8 mouse cellular contexts compared by ENCODE assay signal in the genomic region with DNA sequence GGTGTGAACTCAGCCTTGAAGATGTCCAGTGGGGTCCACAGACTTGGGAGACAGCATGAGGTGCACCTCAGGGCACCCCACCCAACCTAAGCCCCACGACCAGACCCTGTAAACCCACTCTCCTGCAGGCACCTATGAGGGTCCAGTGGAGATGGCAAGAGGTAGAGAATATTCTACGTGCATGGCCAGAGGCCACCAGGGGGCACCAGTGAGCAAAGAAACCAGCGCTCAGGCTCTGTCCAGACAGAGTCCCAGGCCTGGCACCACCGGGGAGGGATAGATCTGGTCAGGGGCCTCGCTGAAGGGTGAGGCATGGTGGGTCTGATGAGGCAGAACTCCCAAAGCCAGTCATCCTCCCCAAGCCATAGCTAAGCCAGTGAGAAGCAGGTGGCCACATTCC. TPM values are rescaled to one million over a fixed set of nuclear protein-coding genes. Genes with fewer than 3 reads are reported as not detected.
DNase-seq lines count a peak whose midpoint lies in the region; ATAC-seq and TF ChIP-seq lines count a peak whose summit lies in the region.

No protein-coding gene starts in this region.

- ATAC-seq in intestine, embryonic 15.5 days, result peak; percentile 54
- ATAC-seq in limb, embryonic 14.5 days (ENCODE audit: low FRiP score, low read depth), result peak; percentile 53; the same call in 1 of the 2 replicates
- ATAC-seq in midbrain, embryonic 16.5 days, result peak; percentile 50

- no peak overlapping the region for H3K27ac ChIP-seq in gastrocnemius, adult 2 months
- H3K27ac ChIP-seq in intestine, embryonic 15.5 days, result no peak overlapping the region
- H3K27ac ChIP-seq in limb, embryonic 14.5 days (replicated peaks; ENCODE audit: low read depth, low read length), result no peak overlapping the region
- H3K27ac ChIP-seq in midbrain, embryonic 16.5 days (ENCODE audit: low read length), result no peak overlapping the region

- H3K9ac ChIP-seq in intestine, embryonic 15.5 days, result no peak overlapping the region
- H3K9ac ChIP-seq in limb, embryonic 14.5 days (ENCODE audit: low read depth, low read length, severe bottlenecking), result no peak overlapping the region
- H3K9ac ChIP-seq in midbrain, embryonic 16.5 days (ENCODE audit: low read depth, low read length), result no peak overlapping the region

- peaks cover 14% of the 10 kb centered on the region for H3K4me1 ChIP-seq in intestine, embryonic 15.5 days (replicated peaks)
- peaks cover 7% of the 10 kb centered on the region for H3K4me1 ChIP-seq in limb, embryonic 14.5 days (ENCODE audit: control insufficient read depth, insufficient read depth, low read length)
- H3K4me1 ChIP-seq in midbrain, embryonic 16.5 days (ENCODE audit: control insufficient read depth, insufficient read depth, low read length), result 0 out of 2 replicates have a peak, but pooled peaks cover 2% of the 10 kb centered on the region

- peaks cover 19% of the 10 kb centered on the region for H3K36me3 ChIP-seq in intestine, embryonic 15.5 days
- H3K36me3 ChIP-seq in limb, embryonic 14.5 days (ENCODE audit: control insufficient read depth, insufficient read depth, low read length), result peaks cover 50% of the 10 kb centered on the region
- H3K36me3 ChIP-seq in midbrain, embryonic 16.5 days (ENCODE audit: control insufficient read depth, insufficient read depth, low read length), result peaks cover 9% of the 10 kb centered on the region

- H3K4me2 ChIP-seq in intestine, embryonic 15.5 days (replicated peaks), result no peak overlapping the region
- H3K4me2 ChIP-seq in limb, embryonic 14.5 days (replicated peaks; ENCODE audit: low read depth, low read length, severe bottlenecking), result no peak overlapping the region
- H3K4me2 ChIP-seq in midbrain, embryonic 16.5 days (ENCODE audit: low read length), result no peak overlapping the region

- peak; percentile 79 for DNase-seq in kidney, adult 18-20 months
- no peak for DNase-seq in kidney, adult 11 months
- peak; percentile 85 to 89 for DNase-seq in cerebellum, postnatal 36 days
- DNase-seq in gastrocnemius, adult 2 months, result peak; percentile 85
- DNase-seq in limb, embryonic 14.5 days (ENCODE audit: low spot score), result peak; percentile 77
- peak; percentile 19 to 42 for DNase-seq in spleen, postnatal 36 days (ENCODE audit: low spot score in 2 of 2)

- TF ChIP-seq CTCF in gastrocnemius, adult 2 months (IDR thresholded peaks at IDR 0.05), result peak; percentile 91

- 14% methylated on average over 5 of the region's 5 CpGs for WGBS in intestine, embryonic 15.5 days
- WGBS in limb, embryonic 14.5 days, result 7% methylated on average over 5 of the region's 5 CpGs
- 6% methylated on average over 5 of the region's 5 CpGs for whole genome bisulfite sequencing in midbrain, embryonic 16.5 days

- no peaks in the 10 kb centered on the region for H3K9me3 ChIP-seq in intestine, embryonic 15.5 days
- no peaks in the 10 kb centered on the region for H3K9me3 ChIP-seq in limb, embryonic 14.5 days (ENCODE audit: control insufficient read depth, low read length)
- no peaks in the 10 kb centered on the region for H3K9me3 ChIP-seq in midbrain, embryonic 16.5 days (replicated peaks; ENCODE audit: control insufficient read depth, low read length, poor library complexity, severe bottlenecking)

- H3K4me3 ChIP-seq in gastrocnemius, adult 2 months, result no peak overlapping the region
- H3K4me3 ChIP-seq in intestine, embryonic 15.5 days (replicated peaks), result no peak overlapping the region
- H3K4me3 ChIP-seq in limb, embryonic 14.5 days (replicated peaks; ENCODE audit: low read length), result no peak overlapping the region
- H3K4me3 ChIP-seq in midbrain, embryonic 16.5 days (ENCODE audit: low read depth, low read length), result no peak overlapping the region

- no peak for TF ChIP-seq POLR2A in limb, embryonic 14.5 days (IDR thresholded peaks at IDR 0.05; ENCODE audit: borderline replicate concordance, extremely low read depth, insufficient read depth, insufficient read length)

- H3K27me3 ChIP-seq in intestine, embryonic 15.5 days (replicated peaks), result no peaks in the 10 kb centered on the region
- H3K27me3 ChIP-seq in limb, embryonic 14.5 days (ENCODE audit: control insufficient read depth, insufficient read depth, low read length), result no peaks in the 10 kb centered on the region
- no peaks in the 10 kb centered on the region for H3K27me3 ChIP-seq in midbrain, embryonic 16.5 days (ENCODE audit: control insufficient read depth, insufficient read depth, low read depth, low read length)

- intact Hi-C loops in gastrocnemius, adult 2 months (cut with DNase I), result loop anchor here (5.0 kb wide), 1 partner anchor 286 kb away; no protein-coding TSS in a partner anchor

RNA-seq across cellular contexts. Expression of gene Ccnk, which starts 27.3 kb away (rescaled TPM):
- total RNA-seq in gastrocnemius, adult 2 months (2021), result 100 to 1,000 TPM in 1 of 2 experiments, 10 to 100 TPM in 1; 92.4 to 148 TPM
- 2.8 and 3.8 TPM in 2 replicates for polyA plus RNA-seq in intestine, embryonic 15.5 days (2015; fragmentation: Nextera tagmentation; extraction: Ambion mirVana)
- 37.7 and 46.2 TPM in 2 replicates for polyA plus RNA-seq in limb, embryonic 14.5 days (2012; rRNA removed)
- 5.5 and 6.0 TPM in 2 replicates for polyA plus RNA-seq in limb, embryonic 14.5 days (2014; fragmentation: Nextera tagmentation; extraction: Ambion mirVana)
- 2.2 and 2.4 TPM in 2 replicates for polyA plus RNA-seq in midbrain, embryonic 16.5 days (2015; fragmentation: Nextera tagmentation; extraction: Ambion mirVana)

RNA-seq across cellular contexts. Expression of gene Setd3, which starts 27.5 kb away (rescaled TPM):
- 100 to 1,000 TPM; 100 to 106 TPM for total RNA-seq in gastrocnemius, adult 2 months (2021)
- polyA plus RNA-seq in intestine, embryonic 15.5 days (2015; fragmentation: Nextera tagmentation; extraction: Ambion mirVana), result 91.7 and 97.9 TPM in 2 replicates
- polyA plus RNA-seq in limb, embryonic 14.5 days (2012; rRNA removed), result 55.1 and 62.5 TPM in 2 replicates
- polyA plus RNA-seq in limb, embryonic 14.5 days (2014; fragmentation: Nextera tagmentation; extraction: Ambion mirVana), result 75.4 and 76.1 TPM in 2 replicates
- 95.5 and 97.2 TPM in 2 replicates for polyA plus RNA-seq in midbrain, embryonic 16.5 days (2015; fragmentation: Nextera tagmentation; extraction: Ambion mirVana)
